Mouse (Mus musculus) kidney, postnatal 0 days (tissue): ENCODE measurements around the gene Galnt18. TPM values are rescaled to one million over a fixed set of nuclear protein-coding genes. Genes with fewer than 3 reads are reported as not detected.
A peak's percentile ranks its signal among the peaks of the same experiment; 100 is the strongest.

Experiments used
- ATAC-seq: fragments of 200-750 bp; cut with Nextera tagmentation; replicated peaks from 2 replicates; pipeline ENCODE4 v1.8.0; 2017; ENCODE audit warnings: low read depth, moderate number of reproducible peaks, moderate TSS enrichment, moderate library complexity; ENCODE audit not compliant: low FRiP score
- DNase-seq: peaks from one replicate; pipeline ENCODE4 v3.0.0-alpha.2; 2016; ENCODE audit warnings: low spot score
- H3K27ac ChIP-seq: fragments of 300-500 bp; sonication (generic); 2 replicates; pipeline ENCODE4 v1.5.1; 2014; ENCODE audit warnings: mild to moderate bottlenecking
- H3K27me3 ChIP-seq: fragments of 300-500 bp; sonication (generic); 2 replicates; pipeline ENCODE4 v1.6.1; 2014; ENCODE audit warnings: low read length, mixed read lengths; ENCODE audit not compliant: insufficient read depth
- H3K36me3 ChIP-seq: fragments of 300-500 bp; sonication (generic); 2 replicates; pipeline ENCODE4 v1.6.1; 2014; ENCODE audit warnings: low read length, mixed read lengths; ENCODE audit not compliant: insufficient read depth
- H3K4me1 ChIP-seq: fragments of 300-500 bp; sonication (generic); replicated peaks from 2 replicates; pipeline ENCODE4 v1.6.1; 2014; ENCODE audit warnings: antibody characterized with exemption, low read length, mixed read lengths; ENCODE audit not compliant: insufficient read depth
- H3K4me2 ChIP-seq: fragments of 300-500 bp; sonication (generic); 2 replicates; pipeline ENCODE4 v1.6.1; 2014; ENCODE audit warnings: mild to moderate bottlenecking, low read length, moderate library complexity, mixed read lengths
- H3K4me3 ChIP-seq: fragments of 300-500 bp; sonication (generic); replicated peaks from 2 replicates; pipeline ENCODE4 v1.5.1; 2014; ENCODE audit warnings: low read depth, low read length
- H3K9ac ChIP-seq: fragments of 300-500 bp; sonication (generic); 2 replicates; pipeline ENCODE4 v1.6.1; 2014; ENCODE audit warnings: low read depth, low read length
- H3K9me3 ChIP-seq: fragments of 300-500 bp; sonication (generic); replicated peaks from 2 replicates; pipeline ENCODE4 v1.6.1; 2016; ENCODE audit warnings: low read length, inconsistent platforms, mixed read lengths
- CTCF ChIP-seq: IDR thresholded peaks from 2 replicates; pipeline ENCODE4 v1.5.1; 2016; ENCODE audit warnings: antibody characterized with exemption, low read depth, mild to moderate bottlenecking, moderate library complexity
- WGBS: fragments of 180-500 bp; shearing (Covaris S2); extraction: QIAGEN DNeasy Blood & Tissue Kit; methylation state at CpG from one replicate; pipeline ENCODE4 v1.1.7; 2014; 5-methylcytosine and 5-hydroxymethylcytosine counted together
- polyA plus RNA-seq: library from polyadenylated mRNA; unstranded; fragments of >200 nt; fragmentation: Nextera tagmentation; extraction: Ambion mirVana; gene quantifications from 2 replicates; pipeline ENCODE4 v1.2.1, GENCODE M21; 2015

Galnt18 gene
- polyA plus RNA-seq, 1 experiment from 2014 or later = 52.1 TPM

GRCm38 (mm10) chr7:111486811-111487333, 292.9 kb downstream of the Galnt18 start:
- Histone ChIP-seq H3K4me2 (no peak overlapping the region), H3K9ac (no peak overlapping the region), H3K27me3 (no peaks in the 10 kb centered on the region), H3K27ac (no peak overlapping the region), H3K4me1 (no peaks in the 10 kb centered on the region), H3K4me3 (no peak overlapping the region), H3K36me3 (no peaks in the 10 kb centered on the region), H3K9me3 (no peaks in the 10 kb centered on the region)
- WGBS = 83% methylated on average over 3 of the region's 3 CpGs
- no peak for ATAC-seq
- TF ChIP-seq CTCF = no peak
- no peak for DNase-seq

GRCm38 (mm10) chr7:111483896-111484295, 295.9 kb downstream of the Galnt18 start:
- ATAC-seq (no peak), DNase-seq (no peak)
- H3K4me3 ChIP-seq = no peak overlapping the region
- H3K4me1 ChIP-seq = no peaks in the 10 kb centered on the region
- no peaks in the 10 kb centered on the region for H3K27me3 ChIP-seq
- WGBS = 81% methylated on average over 4 of the region's 4 CpGs
- H3K9ac ChIP-seq = no peak overlapping the region
- no peak for TF ChIP-seq CTCF
- H3K4me2 ChIP-seq = no peak overlapping the region
- H3K9me3 ChIP-seq = no peaks in the 10 kb centered on the region
- no peak overlapping the region for H3K27ac ChIP-seq
- H3K36me3 ChIP-seq = no peaks in the 10 kb centered on the region

- no peak for DNase-seq
- TF ChIP-seq CTCF = no peak
Observed at GRCm38 (mm10) chr7:111483321-111483720, 296.5 kb downstream of the Galnt18 start.

GRCm38 (mm10) chr7:111467715-111468114, 312.1 kb downstream of the Galnt18 start:
- Histone ChIP-seq H3K9me3 (no peaks in the 10 kb centered on the region), H3K9ac (no peak overlapping the region), H3K4me1 (no peaks in the 10 kb centered on the region), H3K4me3 (no peak overlapping the region), H3K27me3 (no peaks in the 10 kb centered on the region), H3K4me2 (no peak overlapping the region), H3K36me3 (no peaks in the 10 kb centered on the region), H3K27ac (no peak overlapping the region)
- DNase-seq = no peak
- WGBS = 48% methylated on average over 5 of the region's 5 CpGs
- no peak for TF ChIP-seq CTCF
- ATAC-seq = no peak

More at GRCm38 (mm10) chr7:111483321-111483720, 296.5 kb downstream of the Galnt18 start:
- Histone ChIP-seq H3K4me3 (no peak overlapping the region), H3K4me1 (no peaks in the 10 kb centered on the region), H3K9ac (no peak overlapping the region), H3K4me2 (no peak overlapping the region), H3K36me3 (no peaks in the 10 kb centered on the region), H3K27ac (no peak overlapping the region), H3K27me3 (no peaks in the 10 kb centered on the region), H3K9me3 (no peaks in the 10 kb centered on the region)
- 93% methylated on average over 3 of the region's 3 CpGs for WGBS
- ATAC-seq = no peak

GRCm38 (mm10) chr7:111466720-111467119, 313.1 kb downstream of the Galnt18 start:
- ATAC-seq = no peak
- no peaks in the 10 kb centered on the region for H3K36me3 ChIP-seq
- WGBS = 87% methylated on average over 1 of the region's 1 CpGs
- no peak overlapping the region for H3K4me2 ChIP-seq
- TF ChIP-seq CTCF = 0 out of 2 replicates have a peak, but pooled peaks have one; percentile 11
- no peak overlapping the region for H3K27ac ChIP-seq
- DNase-seq = no peak
- H3K9me3 ChIP-seq = no peaks in the 10 kb centered on the region
- H3K4me1 ChIP-seq = no peaks in the 10 kb centered on the region
- H3K4me3 ChIP-seq = no peak overlapping the region
- H3K27me3 ChIP-seq = no peaks in the 10 kb centered on the region
- H3K9ac ChIP-seq = no peak overlapping the region

- H3K4me3 ChIP-seq = no peak overlapping the region
- no peak for TF ChIP-seq CTCF
- H3K27ac ChIP-seq = no peak overlapping the region
- H3K9me3 ChIP-seq = no peaks in the 10 kb centered on the region
- 82% methylated on average over 3 of the region's 3 CpGs for WGBS
- no peak overlapping the region for H3K4me2 ChIP-seq
- H3K4me1 ChIP-seq = no peaks in the 10 kb centered on the region
- H3K9ac ChIP-seq = no peak overlapping the region
- H3K36me3 ChIP-seq = no peaks in the 10 kb centered on the region
- H3K27me3 ChIP-seq = no peaks in the 10 kb centered on the region
- ATAC-seq (no peak), DNase-seq (no peak)
Observed at GRCm38 (mm10) chr7:111466121-111466520, 313.7 kb downstream of the Galnt18 start.

GRCm38 (mm10) chr7:111459716-111460115, 320.1 kb downstream of the Galnt18 start:
- H3K27ac ChIP-seq = no peak overlapping the region
- no peaks in the 10 kb centered on the region for H3K4me1 ChIP-seq
- WGBS = 82% methylated on average over 4 of the region's 4 CpGs
- H3K27me3 ChIP-seq = no peaks in the 10 kb centered on the region
- no peak overlapping the region for H3K9ac ChIP-seq
- no peaks in the 10 kb centered on the region for H3K9me3 ChIP-seq
- H3K36me3 ChIP-seq = no peaks in the 10 kb centered on the region
- H3K4me3 ChIP-seq = no peak overlapping the region
- no peak for DNase-seq
- no peak for ATAC-seq
- TF ChIP-seq CTCF = peak; percentile 48; the same call in 1 of the 2 replicates
- no peak overlapping the region for H3K4me2 ChIP-seq
